Mouse (Mus musculus) myocyte (in vitro differentiated cells): ENCODE measurements around the gene Ppt1.

Experiments used
- CEBPB ChIP-seq: IDR thresholded peaks from 2 replicates; pipeline ENCODE4 v1.6.1; 2011; ENCODE audit warnings: mild to moderate bottlenecking, moderate library complexity; ENCODE audit not compliant: poor library complexity, insufficient read depth, severe bottlenecking
- E2F4 ChIP-seq: IDR thresholded peaks from one replicate; pipeline ENCODE4 v1.6.1; 2011; ENCODE audit warnings: mild to moderate bottlenecking, control low read depth, moderate library complexity; ENCODE audit not compliant: insufficient read depth
- MAX ChIP-seq: IDR thresholded peaks from one replicate; pipeline ENCODE4 v1.6.1; 2011; ENCODE audit warnings: low read depth, mild to moderate bottlenecking, control low read depth
- MYOG ChIP-seq, 3 experiments: IDR thresholded peaks; one replicate each; pipeline ENCODE4 v1.6.1; 2011; ENCODE audit warnings: control low read depth in 2 of 3, low read depth in 2 of 3, mild to moderate bottlenecking in 2 of 3; ENCODE audit not compliant: insufficient read length in 2 of 3, control insufficient read depth in 1 of 3, insufficient read depth in 1 of 3
- POLR2A ChIP-seq: IDR thresholded peaks from one replicate; pipeline ENCODE4 v1.6.1; 2011; ENCODE audit warnings: low read depth, mild to moderate bottlenecking, control low read depth, moderate library complexity; ENCODE audit not compliant: insufficient read length
- POLR2AphosphoS2 ChIP-seq: IDR thresholded peaks from one replicate; pipeline ENCODE4 v1.6.1; 2011; ENCODE audit warnings: low read depth, control low read depth; ENCODE audit not compliant: insufficient read length
- SRF ChIP-seq: IDR thresholded peaks from one replicate; pipeline ENCODE4 v1.6.1; 2011; ENCODE audit warnings: low read depth; ENCODE audit not compliant: control insufficient read depth, insufficient read length
- TCF12 ChIP-seq: IDR thresholded peaks from one replicate; pipeline ENCODE4 v1.6.1; 2011; ENCODE audit warnings: mild to moderate bottlenecking, control low read depth; ENCODE audit not compliant: poor library complexity, insufficient read depth, severe bottlenecking

GRCm38 (mm10) chr4:122887336-122887735 lies 51.3 kb downstream of the Ppt1 start:
- TF ChIP-seq CEBPB (no peak), POLR2A (no peak), MYOG (IDR thresholded peaks at IDR 0.05; ENCODE audit: control insufficient read depth in 1 of 3, insufficient read depth in 1 of 3, insufficient read length in 2 of 3, low read depth in 2 of 3) (no peak), MAX (no peak), E2F4 (no peak), TCF12 (no peak), SRF (no peak), POLR2AphosphoS2 (no peak)
